Mouse (Mus musculus): Measurements from ENCODE around the gene Kcnk10.

DNA sequence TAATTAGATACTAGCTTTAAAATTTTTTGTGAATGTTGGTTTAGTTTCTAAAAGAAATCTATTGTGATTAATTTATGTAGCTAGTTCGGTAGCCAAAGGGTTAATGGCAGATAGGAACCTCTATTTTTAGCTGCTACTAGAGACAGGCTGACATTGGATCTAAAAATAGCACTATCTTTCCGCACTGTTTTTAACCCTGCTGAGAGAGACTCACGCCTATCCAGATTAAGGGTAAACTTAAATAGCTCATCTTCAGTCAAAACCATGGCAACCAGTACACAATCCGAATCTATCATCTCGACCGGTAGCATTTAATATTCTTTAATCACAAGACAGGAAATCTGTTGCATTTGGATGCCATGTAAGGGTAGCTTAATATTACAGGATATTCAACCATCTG, 24.0 kb upstream of the Kcnk10 start:
- TF ChIP-seq GATA1 (IDR thresholded peaks at IDR 0.05; ENCODE audit: borderline replicate concordance, low read length) (no peak), FLI1 (IDR thresholded peaks at IDR 0.05; ENCODE audit: low read length) (no peak)

Measured in megakaryocyte, embryonic 14.5 days (primary cell).